Mouse (Mus musculus) bone marrow, adult 2 months (tissue): Measurements from ENCODE around the gene Crym. TPM values are rescaled to one million over a fixed set of nuclear protein-coding genes. Genes with fewer than 3 reads are reported as not detected.

ENCODE experiments used
- H3K27ac ChIP-seq: fragments of 200-500 bp; 2 replicates; pipeline ENCODE4 v1.5.1; 2012; ENCODE audit warnings: low read depth, mild to moderate bottlenecking, control low read depth, inconsistent platforms, low read length; ENCODE audit not compliant: control insufficient read depth, poor library complexity, insufficient read depth
- H3K4me1 ChIP-seq: fragments of 200-500 bp; 2 replicates; pipeline ENCODE4 v1.6.1; 2011; ENCODE audit warnings: low read length; ENCODE audit not compliant: control insufficient read depth, insufficient read depth
- H3K4me3 ChIP-seq: fragments of 200-500 bp; replicated peaks from 2 replicates; pipeline ENCODE3; 2011; ENCODE audit warnings: mild to moderate bottlenecking, low read depth, low read length, control low read depth; ENCODE audit not compliant: control insufficient read depth
- CTCF ChIP-seq: fragments of 200-500 bp; IDR thresholded peaks from 2 replicates; pipeline ENCODE4 v1.5.1; 2011; ENCODE audit warnings: low read length, control low read depth; ENCODE audit not compliant: control insufficient read depth, insufficient read depth
- POLR2A ChIP-seq: fragments of 200-500 bp; IDR thresholded peaks from 2 replicates; pipeline ENCODE4 v1.6.1; 2011; ENCODE audit warnings: low read depth, mild to moderate bottlenecking, control low read depth, low read length, borderline replicate concordance; ENCODE audit not compliant: control insufficient read depth
- WGBS: fragments of 180-500 bp; shearing (Covaris S2); methylation state at CpG from one replicate; pipeline ENCODE4 v1.1.7; 2018; 5-methylcytosine and 5-hydroxymethylcytosine counted together
- polyA plus RNA-seq: library from polyadenylated mRNA; stranded (reverse); fragments of >200 nt; gene quantifications from 2 replicates; pipeline ENCODE4 v1.2.4, GENCODE M21; 2011; ENCODE audit warnings: low replicate concordance; ENCODE audit not compliant: missing spikeins, insufficient read depth, insufficient read length

Crym gene
- polyA plus RNA-seq = 1.1 TPM in 1 of 2 replicates, not detected in the other

GRCm38 (mm10) chr7:120201771-120202170 is at the start of gene Crym:
Gene Crym (minus strand): TSS chr7:120202111.
- TF ChIP-seq POLR2A = no peak
- no peak for TF ChIP-seq CTCF
- Histone ChIP-seq H3K4me1 (no peaks in the 10 kb centered on the region), H3K4me3 (no peak within 1 kb of the TSS), H3K27ac (no peak within 1 kb of the TSS)
- WGBS = 12% methylated on average over 26 of the region's 26 CpGs

GRCm38 (mm10) chr7:120241092-120241491 is 39.2 kb upstream of the Crym start:
- Histone ChIP-seq H3K27ac (no peak overlapping the region), H3K4me3 (no peak overlapping the region), H3K4me1 (no peaks in the 10 kb centered on the region; the same call in 1 of the 2 replicates)
- TF ChIP-seq POLR2A = no peak
- TF ChIP-seq CTCF = no peak

GRCm38 (mm10) chr7:120228541-120228940 is 26.6 kb upstream of the Crym start:
- H3K4me1 ChIP-seq = no peaks in the 10 kb centered on the region
- TF ChIP-seq POLR2A (no peak), CTCF (no peak)
- H3K27ac ChIP-seq = no peak overlapping the region
- H3K4me3 ChIP-seq = no peak overlapping the region

GRCm38 (mm10) chr7:120205989-120206388 is 4.1 kb upstream of the Crym start:
- TF ChIP-seq CTCF (no peak), POLR2A (no peak)
- 22% methylated on average over 9 of the region's 9 CpGs for WGBS
- Histone ChIP-seq H3K4me3 (no peak overlapping the region), H3K4me1 (no peaks in the 10 kb centered on the region), H3K27ac (no peak overlapping the region)

- TF ChIP-seq CTCF = peak; percentile 35; the same call in 1 of the 2 replicates
- no peak for TF ChIP-seq POLR2A
- no peak within 1 kb of the TSS for H3K4me3 ChIP-seq
- no peak within 1 kb of the TSS for H3K27ac ChIP-seq
- WGBS = 9% methylated on average over 26 of the region's 26 CpGs
- H3K4me1 ChIP-seq = no peaks in the 10 kb centered on the region
Measured at GRCm38 (mm10) chr7:120203789-120204188, 1.9 kb upstream of the Crym start, which contains the start of gene Abca14. Gene Abca14 (plus strand): TSS chr7:120203961.

- no peak overlapping the region for H3K4me3 ChIP-seq
- TF ChIP-seq POLR2A (no peak), CTCF (no peak)
- H3K27ac ChIP-seq = no peak overlapping the region
- H3K4me1 ChIP-seq = no peaks in the 10 kb centered on the region
- 8% methylated on average over 14 of the region's 14 CpGs for WGBS
Measured at GRCm38 (mm10) chr7:120201231-120201744, 623 bp downstream of the Crym start.

GRCm38 (mm10) chr7:120195207-120195606 is 6.7 kb downstream of the Crym start:
- H3K27ac ChIP-seq = no peak overlapping the region
- WGBS = 83% methylated on average over 4 of the region's 4 CpGs
- H3K4me3 ChIP-seq = no peak overlapping the region
- TF ChIP-seq CTCF = no peak
- TF ChIP-seq POLR2A = no peak
- H3K4me1 ChIP-seq = no peaks in the 10 kb centered on the region

- no peak for TF ChIP-seq POLR2A
- TF ChIP-seq CTCF = no peak
- 76% methylated on average over 6 of the region's 6 CpGs for WGBS
Measured at GRCm38 (mm10) chr7:120192816-120193215, 9.1 kb downstream of the Crym start.

GRCm38 (mm10) chr7:120192207-120192606 is 9.7 kb downstream of the Crym start:
- Histone ChIP-seq H3K27ac (no peak overlapping the region), H3K4me1 (no peaks in the 10 kb centered on the region), H3K4me3 (no peak overlapping the region)
- 56% methylated on average over 3 of the region's 3 CpGs for WGBS
- TF ChIP-seq POLR2A (no peak), CTCF (no peak)

More at GRCm38 (mm10) chr7:120192816-120193215, 9.1 kb downstream of the Crym start:
- no peak overlapping the region for H3K27ac ChIP-seq
- H3K4me1 ChIP-seq = no peaks in the 10 kb centered on the region
- H3K4me3 ChIP-seq = no peak overlapping the region
